Mouse (Mus musculus): ENCODE measurements around the gene Prss22. TPM values are rescaled to one million over a fixed set of nuclear protein-coding genes. Genes with fewer than 3 reads are reported as not detected.

Prss22 gene
- polyA plus RNA-seq (2015; fragmentation: Nextera tagmentation; extraction: Ambion mirVana): 0.15 TPM in 1 of 2 replicates, not detected in the other

GRCm38 (mm10) chr17:23997901-23998300 lies at the start of gene Prss22:
TSS of gene Prss22 (minus strand) at chr17:23998100.
- Histone ChIP-seq H3K4me1 (ENCODE audit: control insufficient read depth, insufficient read depth, low read length) (peaks cover 16% of the 10 kb centered on the region), H3K9ac (ENCODE audit: low read length) (no peak within 1 kb of the TSS), H3K4me3 (ENCODE audit: low read length) (no peak within 1 kb of the TSS), H3K36me3 (ENCODE audit: control insufficient read depth, insufficient read depth) (no peaks in the 10 kb centered on the region), H3K9me3 (replicated peaks; ENCODE audit: control insufficient read depth, low read length) (no peaks in the 10 kb centered on the region), H3K27ac (ENCODE audit: low read length) (no peak within 1 kb of the TSS), H3K27me3 (ENCODE audit: control insufficient read depth, insufficient read depth, low read length) (peaks cover 12% of the 10 kb centered on the region), H3K4me2 (ENCODE audit: low read depth, low read length) (no peak within 1 kb of the TSS)
- 63% methylated on average over 2 of the region's 2 CpGs for WGBS
- no peak for ATAC-seq (replicated peaks; ENCODE audit: extremely low read depth, insufficient read depth, low FRiP score)

GRCm38 (mm10) chr17:24046026-24046425 lies 48.1 kb upstream of the Prss22 start:
- Histone ChIP-seq H3K9me3 (replicated peaks; ENCODE audit: control insufficient read depth, low read length) (no peaks in the 10 kb centered on the region), H3K9ac (ENCODE audit: low read length) (no peak overlapping the region), H3K27me3 (ENCODE audit: control insufficient read depth, insufficient read depth, low read length) (no peaks in the 10 kb centered on the region), H3K36me3 (ENCODE audit: control insufficient read depth, insufficient read depth) (peaks cover 18% of the 10 kb centered on the region), H3K4me3 (ENCODE audit: low read length) (no peak overlapping the region), H3K4me2 (ENCODE audit: low read depth, low read length) (no peak overlapping the region), H3K27ac (ENCODE audit: low read length) (no peak overlapping the region), H3K4me1 (ENCODE audit: control insufficient read depth, insufficient read depth, low read length) (no peaks in the 10 kb centered on the region)
- no peak for ATAC-seq (replicated peaks; ENCODE audit: extremely low read depth, insufficient read depth, low FRiP score)
- 31% methylated on average over 5 of the region's 5 CpGs for WGBS

DNA sequence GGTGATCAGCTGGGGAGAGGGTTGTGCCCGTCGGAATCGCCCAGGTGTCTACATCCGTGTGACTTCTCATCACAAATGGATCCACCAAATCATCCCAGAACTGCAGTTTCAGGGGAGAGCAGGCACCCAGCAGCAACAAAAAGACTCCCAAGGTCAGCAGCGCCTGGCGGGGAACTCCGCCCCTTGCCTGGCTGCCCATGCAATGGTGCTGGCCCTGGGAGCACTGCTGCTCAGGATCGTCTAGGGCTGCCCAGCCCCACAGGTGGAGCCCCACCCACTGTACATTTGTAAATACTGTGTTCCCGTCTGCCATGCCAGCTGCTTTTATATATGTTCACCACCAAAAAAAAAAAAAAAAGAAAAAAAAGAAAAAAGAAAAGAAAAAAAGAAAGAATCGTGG lies 47.7 kb upstream of the Prss22 start:
- no peaks in the 10 kb centered on the region for H3K4me1 ChIP-seq (ENCODE audit: control insufficient read depth, insufficient read depth, low read length)
- no peak overlapping the region for H3K4me3 ChIP-seq (ENCODE audit: low read length)
- no peak overlapping the region for H3K4me2 ChIP-seq (ENCODE audit: low read depth, low read length)
- H3K27ac ChIP-seq (ENCODE audit: low read length): no peak overlapping the region
- 77% methylated on average over 10 of the region's 10 CpGs for WGBS
- H3K27me3 ChIP-seq (ENCODE audit: control insufficient read depth, insufficient read depth, low read length): no peaks in the 10 kb centered on the region
- H3K9ac ChIP-seq (ENCODE audit: low read length): no peak overlapping the region
- peaks cover 16% of the 10 kb centered on the region for H3K36me3 ChIP-seq (ENCODE audit: control insufficient read depth, insufficient read depth)
- ATAC-seq (replicated peaks; ENCODE audit: extremely low read depth, insufficient read depth, low FRiP score): no peak
- no peaks in the 10 kb centered on the region for H3K9me3 ChIP-seq (replicated peaks; ENCODE audit: control insufficient read depth, low read length)

GRCm38 (mm10) chr17:24044482-24044881 lies 46.6 kb upstream of the Prss22 start:
- Histone ChIP-seq H3K27ac (ENCODE audit: low read length) (no peak overlapping the region), H3K4me3 (ENCODE audit: low read length) (no peak overlapping the region), H3K9ac (ENCODE audit: low read length) (no peak overlapping the region), H3K4me2 (ENCODE audit: low read depth, low read length) (no peak overlapping the region), H3K36me3 (ENCODE audit: control insufficient read depth, insufficient read depth) (peaks cover 9% of the 10 kb centered on the region), H3K4me1 (ENCODE audit: control insufficient read depth, insufficient read depth, low read length) (no peaks in the 10 kb centered on the region), H3K9me3 (replicated peaks; ENCODE audit: control insufficient read depth, low read length) (no peaks in the 10 kb centered on the region), H3K27me3 (ENCODE audit: control insufficient read depth, insufficient read depth, low read length) (no peaks in the 10 kb centered on the region)
- ATAC-seq (replicated peaks; ENCODE audit: extremely low read depth, insufficient read depth, low FRiP score): no peak
- 67% methylated on average over 5 of the region's 5 CpGs for WGBS

DNA sequence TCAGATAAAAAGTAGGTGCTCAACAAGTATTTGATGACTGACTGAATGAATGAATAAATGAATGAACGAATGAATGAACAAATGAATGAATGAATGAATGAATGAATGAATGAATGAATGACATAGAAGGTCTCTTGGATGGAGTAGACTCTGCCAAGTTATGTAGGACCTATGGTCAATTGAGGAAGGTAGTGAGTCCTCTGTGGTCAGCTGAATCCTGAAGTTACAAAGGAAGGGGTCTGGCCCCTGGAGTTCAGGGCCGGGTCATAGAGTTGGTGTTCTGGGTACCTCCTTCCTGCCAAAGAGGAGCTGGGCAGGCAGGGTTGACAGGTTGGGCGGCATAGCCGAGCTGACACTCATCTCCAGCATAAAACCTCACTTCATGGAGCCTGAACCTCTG lies 39.9 kb upstream of the Prss22 start, which contains the start of gene Prss27:
TSS of gene Prss27 (plus strand) at position 301 of the 400 bp plus-strand sequence.
- no peak within 1 kb of the TSS for H3K27ac ChIP-seq (ENCODE audit: low read length)
- H3K4me2 ChIP-seq (ENCODE audit: low read depth, low read length): no peak within 1 kb of the TSS
- H3K36me3 ChIP-seq (ENCODE audit: control insufficient read depth, insufficient read depth): no peaks in the 10 kb centered on the region
- no peaks in the 10 kb centered on the region for H3K27me3 ChIP-seq (ENCODE audit: control insufficient read depth, insufficient read depth, low read length)
- H3K9me3 ChIP-seq (replicated peaks; ENCODE audit: control insufficient read depth, low read length): no peaks in the 10 kb centered on the region
- no peaks in the 10 kb centered on the region for H3K4me1 ChIP-seq (ENCODE audit: control insufficient read depth, insufficient read depth, low read length)
- WGBS: 51% methylated on average over 4 of the region's 4 CpGs
- H3K4me3 ChIP-seq (ENCODE audit: low read length): no peak within 1 kb of the TSS
- no peak within 1 kb of the TSS for H3K9ac ChIP-seq (ENCODE audit: low read length)
- no peak for ATAC-seq (replicated peaks; ENCODE audit: extremely low read depth, insufficient read depth, low FRiP score)

DNA sequence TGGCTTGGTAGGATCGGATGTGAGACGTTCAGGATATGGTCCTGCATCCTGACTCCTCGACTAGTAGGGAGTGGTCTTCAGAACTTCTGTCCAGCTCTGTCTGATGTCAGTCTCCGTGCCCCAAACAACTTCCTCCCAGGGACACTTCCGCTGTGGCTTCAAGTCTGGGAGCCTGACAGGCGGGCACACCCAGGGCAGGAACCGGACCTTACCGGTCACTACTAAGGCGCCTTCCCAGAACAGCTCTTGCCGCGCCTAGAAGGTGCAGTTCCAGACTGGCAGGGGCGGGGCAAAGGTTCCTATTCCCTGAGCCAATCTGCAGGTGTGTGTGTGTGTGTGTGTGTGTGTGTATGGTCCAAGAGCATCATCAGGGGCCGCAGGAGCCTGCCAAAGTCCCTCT lies 39.5 kb upstream of the Prss22 start:
- Histone ChIP-seq H3K4me1 (ENCODE audit: control insufficient read depth, insufficient read depth, low read length) (no peaks in the 10 kb centered on the region), H3K27me3 (ENCODE audit: control insufficient read depth, insufficient read depth, low read length) (no peaks in the 10 kb centered on the region), H3K27ac (ENCODE audit: low read length) (no peak overlapping the region), H3K36me3 (ENCODE audit: control insufficient read depth, insufficient read depth) (no peaks in the 10 kb centered on the region), H3K9me3 (replicated peaks; ENCODE audit: control insufficient read depth, low read length) (no peaks in the 10 kb centered on the region), H3K9ac (ENCODE audit: low read length) (no peak overlapping the region), H3K4me2 (ENCODE audit: low read depth, low read length) (no peak overlapping the region), H3K4me3 (ENCODE audit: low read length) (no peak overlapping the region)
- WGBS: 70% methylated on average over 13 of the region's 13 CpGs
- no peak for ATAC-seq (replicated peaks; ENCODE audit: extremely low read depth, insufficient read depth, low FRiP score)

- Histone ChIP-seq H3K9me3 (replicated peaks; ENCODE audit: control insufficient read depth, low read length) (no peaks in the 10 kb centered on the region), H3K4me1 (ENCODE audit: control insufficient read depth, insufficient read depth, low read length) (no peaks in the 10 kb centered on the region), H3K4me3 (ENCODE audit: low read length) (no peak overlapping the region), H3K4me2 (ENCODE audit: low read depth, low read length) (no peak overlapping the region), H3K27me3 (ENCODE audit: control insufficient read depth, insufficient read depth, low read length) (no peaks in the 10 kb centered on the region), H3K27ac (ENCODE audit: low read length) (no peak overlapping the region), H3K36me3 (ENCODE audit: control insufficient read depth, insufficient read depth) (no peaks in the 10 kb centered on the region), H3K9ac (ENCODE audit: low read length) (no peak overlapping the region)
- no peak for ATAC-seq (replicated peaks; ENCODE audit: extremely low read depth, insufficient read depth, low FRiP score)
- WGBS: 69% methylated on average over 6 of the region's 6 CpGs
These were observed 39.1 kb upstream of the Prss22 start for GRCm38 (mm10) chr17:24036954-24037353.

- Histone ChIP-seq H3K27ac (ENCODE audit: low read length) (no peak overlapping the region), H3K9me3 (replicated peaks; ENCODE audit: control insufficient read depth, low read length) (no peaks in the 10 kb centered on the region), H3K27me3 (ENCODE audit: control insufficient read depth, insufficient read depth, low read length) (no peaks in the 10 kb centered on the region), H3K4me1 (ENCODE audit: control insufficient read depth, insufficient read depth, low read length) (no peaks in the 10 kb centered on the region), H3K4me2 (ENCODE audit: low read depth, low read length) (no peak overlapping the region), H3K4me3 (ENCODE audit: low read length) (no peak overlapping the region), H3K36me3 (ENCODE audit: control insufficient read depth, insufficient read depth) (no peaks in the 10 kb centered on the region), H3K9ac (ENCODE audit: low read length) (no peak overlapping the region)
- peak; percentile 28; the same call in 1 of the 2 replicates for ATAC-seq (replicated peaks; ENCODE audit: extremely low read depth, insufficient read depth, low FRiP score)
- 33% methylated on average over 7 of the region's 7 CpGs for WGBS
These were observed 37.2 kb upstream of the Prss22 start for GRCm38 (mm10) chr17:24035087-24035486.

GRCm38 (mm10) chr17:24030551-24030950 lies 32.7 kb upstream of the Prss22 start:
- Histone ChIP-seq H3K9me3 (replicated peaks; ENCODE audit: control insufficient read depth, low read length) (no peaks in the 10 kb centered on the region), H3K4me2 (ENCODE audit: low read depth, low read length) (no peak overlapping the region), H3K36me3 (ENCODE audit: control insufficient read depth, insufficient read depth) (no peaks in the 10 kb centered on the region), H3K4me3 (ENCODE audit: low read length) (no peak overlapping the region), H3K27me3 (ENCODE audit: control insufficient read depth, insufficient read depth, low read length) (no peaks in the 10 kb centered on the region), H3K9ac (ENCODE audit: low read length) (no peak overlapping the region), H3K4me1 (ENCODE audit: control insufficient read depth, insufficient read depth, low read length) (no peaks in the 10 kb centered on the region), H3K27ac (ENCODE audit: low read length) (no peak overlapping the region)
- no peak for ATAC-seq (replicated peaks; ENCODE audit: extremely low read depth, insufficient read depth, low FRiP score)
- WGBS: 64% methylated on average over 9 of the region's 22 CpGs
